Mouse (Mus musculus) hematopoietic stem cell, adult 5-6 weeks (primary cell): Measurements from ENCODE around the gene Map3k1. TPM values are rescaled to one million over a fixed set of nuclear protein-coding genes. Genes with fewer than 3 reads are reported as not detected.

Source experiments
- ATAC-seq, 2 experiments: fragments of 125-278 bp in 1 of 2; replicated peaks in 1 of 2; 2 replicates each; pipeline ENCODE4 v1.8.0; 2016 to 2017; ENCODE audit warnings: inconsistent platforms in 2 of 2, mild to moderate bottlenecking in 2 of 2, moderate number of reproducible peaks in 2 of 2, low read depth in 1 of 2, moderate TSS enrichment in 1 of 2; ENCODE audit not compliant: low FRiP score in 2 of 2, poor library complexity in 2 of 2, severe bottlenecking in 2 of 2, insufficient read depth in 1 of 2, low TSS enrichment in 1 of 2
- total RNA-seq: library from RNA; stranded (forward); fragments of 172-1452, 232-1000 nt; gene quantifications from 2 replicates; pipeline ENCODE4 v1.2.3, GENCODE M21; 2017

The Map3k1 gene
- total RNA-seq, 1 experiment from 2014 or later: 65.6 TPM

GRCm38 (mm10) chr13:111801662-111802270 lies 7.0 kb downstream of the Map3k1 start:
- ATAC-seq: no peak

DNA sequence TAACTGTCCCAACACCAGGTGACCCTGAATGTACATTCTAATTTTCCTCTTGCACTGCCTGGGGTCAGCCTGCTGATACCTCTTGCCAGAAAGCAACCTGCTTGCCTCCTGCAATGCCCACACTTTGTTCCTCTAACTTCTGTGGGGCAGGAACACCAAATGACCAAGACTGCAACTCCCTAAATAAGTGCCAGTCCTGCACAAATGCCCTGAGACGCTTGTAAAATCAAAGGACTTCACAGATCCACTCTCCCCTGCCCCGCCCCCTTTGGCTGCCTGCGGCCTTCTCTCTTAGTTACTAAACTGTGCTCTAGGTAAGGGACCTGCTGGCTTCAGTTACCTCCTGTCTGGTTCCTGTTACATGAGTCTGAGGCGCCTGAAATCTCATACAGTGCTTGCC lies 7.9 kb downstream of the Map3k1 start:
- no peak for ATAC-seq

DNA sequence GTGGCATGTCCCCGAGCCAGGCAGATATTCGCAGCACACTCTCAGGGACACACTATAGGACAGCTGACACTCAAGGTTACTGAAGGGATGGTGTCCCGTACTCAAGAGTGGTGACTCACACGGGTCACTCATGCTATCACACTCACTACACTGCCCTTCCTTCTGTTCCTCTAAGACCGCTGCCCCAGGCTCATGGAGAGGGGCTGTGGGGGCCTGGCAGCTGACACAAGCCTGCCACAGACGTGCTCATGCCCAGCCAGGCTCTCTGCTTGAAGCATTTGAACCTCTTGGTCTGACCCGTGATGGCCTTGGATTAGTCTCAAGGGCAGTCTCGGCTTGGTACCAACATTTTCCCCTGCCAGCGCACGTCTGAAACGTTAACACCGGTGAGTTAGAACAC lies 10.7 kb downstream of the Map3k1 start:
- no peak for ATAC-seq

DNA sequence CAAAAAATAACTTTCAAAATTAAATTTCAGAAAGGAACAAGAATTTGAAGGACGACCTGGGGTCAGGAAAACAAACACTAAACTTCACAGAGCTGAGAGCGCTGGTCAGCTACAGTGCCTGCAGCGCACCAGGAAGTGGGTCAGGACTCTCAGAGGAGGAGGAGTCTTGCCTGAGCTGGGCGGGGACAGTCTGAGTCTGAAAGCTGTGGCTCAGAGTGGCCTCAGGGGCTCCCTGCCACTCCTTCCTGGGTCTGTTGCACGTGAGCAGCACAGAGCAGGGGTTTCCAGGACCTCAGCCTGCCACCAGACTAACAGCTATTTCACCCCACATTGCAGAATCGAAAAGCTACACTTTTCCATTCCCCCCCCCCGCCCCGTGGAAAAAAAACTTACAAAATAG lies 11.8 kb downstream of the Map3k1 start:
- peak; percentile 91 to 94 for ATAC-seq

- peak; percentile 79 to 80 for ATAC-seq
Measured at GRCm38 (mm10) chr13:111796191-111796920, 12.4 kb downstream of the Map3k1 start.

DNA sequence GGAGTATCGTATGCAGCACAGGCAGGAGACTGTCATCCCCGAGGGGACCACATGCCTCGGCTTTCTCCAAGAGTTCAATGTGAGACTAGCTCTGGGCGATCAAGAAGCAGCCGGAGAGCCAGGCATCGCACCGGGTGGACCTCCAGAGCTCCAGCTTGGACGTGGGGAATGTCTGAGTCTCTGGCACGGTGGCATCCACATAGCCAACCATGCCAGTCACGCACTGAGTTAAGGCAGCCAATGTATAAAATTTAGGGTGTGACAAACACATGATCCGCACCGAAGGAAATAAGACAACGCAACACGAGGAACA lies 15.9 kb downstream of the Map3k1 start:
- ATAC-seq: no peak

- ATAC-seq: no peak
Measured at GRCm38 (mm10) chr13:111792130-111792974, 16.4 kb downstream of the Map3k1 start.

DNA sequence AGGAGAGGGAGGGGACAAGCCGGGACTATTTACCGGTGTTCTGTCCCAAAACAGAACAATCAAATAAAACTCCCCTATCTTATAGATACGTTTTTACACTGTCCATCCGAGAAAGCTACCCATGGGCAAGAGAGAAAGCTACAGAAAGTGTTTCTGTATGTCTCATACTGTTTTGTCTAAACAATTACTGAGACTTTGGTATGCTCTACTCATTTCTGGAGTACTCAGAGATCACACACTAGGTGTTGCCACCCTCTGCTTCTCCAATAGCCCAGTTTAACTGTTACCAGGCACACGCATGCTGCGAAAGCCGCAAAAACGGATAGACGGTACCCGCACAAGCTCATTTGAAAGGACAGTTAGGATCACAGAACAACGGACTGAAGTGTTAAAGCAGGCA lies 17.2 kb downstream of the Map3k1 start:
- no peak for ATAC-seq

- no peak for ATAC-seq
Measured at GRCm38 (mm10) chr13:111789420-111790065, 19.2 kb downstream of the Map3k1 start.

- no peak for ATAC-seq
Measured at GRCm38 (mm10) chr13:111788882-111789281, 19.9 kb downstream of the Map3k1 start.

DNA sequence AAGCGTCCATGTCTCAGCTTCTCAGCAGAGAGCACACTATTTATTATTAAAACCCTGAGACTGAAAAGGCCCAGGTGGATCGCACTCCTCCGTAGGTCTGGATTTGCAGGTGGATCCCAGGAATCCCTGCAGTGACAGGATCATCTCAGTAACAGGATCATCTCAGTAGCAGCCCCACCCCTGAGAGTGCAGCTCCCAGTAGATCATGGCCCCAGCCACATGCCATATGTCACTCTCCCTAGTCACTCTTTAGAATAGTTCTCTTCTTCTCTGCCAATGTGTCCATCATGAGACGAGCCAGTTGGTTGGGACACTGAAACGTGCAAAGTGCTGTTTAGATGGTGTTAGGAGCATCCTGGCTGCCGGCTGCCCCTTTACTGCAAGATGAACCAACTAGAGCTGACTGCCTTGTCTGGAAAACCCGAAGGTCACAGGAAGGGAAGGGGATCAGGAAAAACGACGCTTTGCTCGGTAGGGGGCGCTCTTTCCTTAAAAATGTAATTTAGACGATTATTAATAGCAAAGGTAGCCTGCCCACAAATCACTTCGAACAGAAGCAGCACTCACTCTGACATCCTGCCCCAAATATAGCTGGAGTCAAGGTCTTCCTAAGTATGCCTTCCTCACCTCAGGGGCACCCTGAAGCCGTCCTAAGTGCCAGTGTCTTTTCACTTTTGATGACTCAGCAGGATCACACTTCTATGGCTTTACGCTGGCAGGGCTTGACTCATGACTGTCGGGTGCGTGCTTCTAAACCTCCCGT lies 20.8 kb downstream of the Map3k1 start:
- peak; percentile 43 to 44 for ATAC-seq

DNA sequence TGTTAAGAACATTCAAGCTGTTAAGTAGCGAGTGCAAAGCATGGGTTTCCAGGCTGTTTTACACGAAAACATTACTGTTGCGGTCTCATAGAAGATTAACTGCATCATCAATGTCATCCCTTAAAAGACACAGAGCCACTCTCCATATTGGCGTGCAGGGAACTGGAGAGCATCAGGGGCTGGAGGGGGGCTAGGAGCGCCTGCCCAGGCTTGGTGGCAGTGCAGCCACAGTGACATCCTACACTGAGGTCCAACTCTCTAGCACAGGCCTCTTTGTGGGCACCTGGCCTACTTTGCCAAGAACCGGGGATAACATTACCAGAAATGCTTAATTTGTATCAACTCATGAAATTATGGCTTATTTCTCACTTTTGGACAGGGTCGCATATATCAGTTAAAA lies 22.2 kb downstream of the Map3k1 start:
- no peak for ATAC-seq

- no peak for ATAC-seq
Measured at GRCm38 (mm10) chr13:111783451-111783850, 25.3 kb downstream of the Map3k1 start.

DNA sequence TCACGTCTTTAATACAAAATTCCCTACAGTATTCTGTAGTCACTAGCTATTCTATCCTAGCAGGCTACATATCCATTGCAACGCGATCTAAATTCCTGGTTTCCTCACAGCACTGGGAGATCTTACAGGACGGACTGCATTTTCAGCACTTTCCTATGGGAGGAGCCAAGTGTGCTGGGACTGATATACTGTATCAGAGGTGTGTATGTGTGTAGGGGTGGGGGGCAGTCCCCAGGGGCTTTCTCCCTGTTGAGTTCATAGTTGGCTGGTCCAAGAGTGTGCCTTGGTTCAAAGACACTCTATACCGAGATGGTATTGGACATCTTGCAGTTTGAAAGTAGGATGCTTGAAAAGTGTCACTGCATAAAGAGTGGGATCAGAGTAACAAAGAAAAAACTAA lies 29.3 kb downstream of the Map3k1 start:
- ATAC-seq: no peak

- ATAC-seq: peak; percentile 85 to 93
Measured at GRCm38 (mm10) chr13:111778606-111779005, 30.2 kb downstream of the Map3k1 start.

DNA sequence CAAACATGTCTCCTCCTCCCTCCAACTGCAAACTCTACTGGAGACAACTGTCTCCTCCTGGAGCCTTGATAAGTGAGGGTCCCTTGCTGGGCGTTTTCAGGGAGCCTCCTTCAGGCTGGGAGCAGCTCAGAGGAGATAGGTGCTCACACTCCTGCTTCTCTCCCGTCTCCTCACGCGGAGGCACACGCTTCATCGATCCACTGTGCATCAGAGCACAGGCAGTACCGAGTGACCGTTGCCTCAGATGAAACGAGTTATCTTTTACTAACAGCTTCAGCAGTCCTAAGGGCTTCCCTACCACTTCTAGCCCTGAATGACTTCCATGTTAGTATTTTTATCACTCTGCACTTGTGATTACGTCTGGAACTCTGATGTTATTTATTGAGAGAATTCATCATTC lies 30.9 kb downstream of the Map3k1 start:
- no peak for ATAC-seq

DNA sequence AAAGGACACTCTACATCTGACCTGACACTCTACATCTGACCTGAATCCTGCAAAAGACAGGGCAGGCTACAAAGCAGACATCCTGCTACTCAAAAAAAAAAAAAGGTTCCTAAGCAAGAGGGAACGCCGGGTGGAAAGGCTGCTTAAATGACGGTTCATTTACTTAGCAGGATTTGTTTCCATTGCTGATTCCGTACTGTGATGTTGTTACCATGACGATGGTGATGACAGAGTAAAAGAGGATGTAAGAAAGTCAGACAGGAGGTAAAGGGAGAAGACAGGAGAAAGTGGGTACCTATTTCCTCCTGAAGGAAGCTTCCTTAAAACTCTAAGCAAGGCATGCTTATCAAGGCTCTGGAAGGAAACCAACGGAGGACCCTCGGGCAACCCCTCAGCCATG lies 31.6 kb downstream of the Map3k1 start:
- no peak for ATAC-seq
